Mouse (Mus musculus) C2C12 (cell line): Measurements from ENCODE around the gene Foxn3. TPM values are rescaled to one million over a fixed set of nuclear protein-coding genes. Genes with fewer than 3 reads are reported as not detected.

Experiments
- H3K27me3 ChIP-seq: one replicate; pipeline ENCODE4 v1.6.1; 2011; ENCODE audit not compliant: control insufficient read depth, insufficient read depth, insufficient read length
- H3K36me3 ChIP-seq: one replicate; pipeline ENCODE4 v1.6.1; 2011; ENCODE audit not compliant: control insufficient read depth, insufficient read depth
- H3K4me3 ChIP-seq: one replicate; pipeline ENCODE4 v1.5.1; 2011; ENCODE audit warnings: mild to moderate bottlenecking, control low read depth; ENCODE audit not compliant: poor library complexity, insufficient read depth, severe bottlenecking
- H3K79me2 ChIP-seq: one replicate; pipeline ENCODE4 v1.6.1; 2011; ENCODE audit not compliant: control insufficient read depth, insufficient read depth
- H3K79me3 ChIP-seq: one replicate; pipeline ENCODE4 v1.6.1; 2011; ENCODE audit warnings: low read depth, control low read depth
- H3ac ChIP-seq: one replicate; pipeline ENCODE3; 2011; ENCODE audit warnings: low read depth; ENCODE audit not compliant: control insufficient read depth, insufficient read length
- CEBPB ChIP-seq: IDR thresholded peaks from one replicate; pipeline ENCODE4 v1.6.1; 2011; ENCODE audit warnings: low read depth, mild to moderate bottlenecking, control low read depth, moderate library complexity
- CTCF ChIP-seq: IDR thresholded peaks from one replicate; pipeline ENCODE4 v1.5.1; 2011; ENCODE audit not compliant: control insufficient read depth, insufficient read depth, insufficient read length
- FOSL1 ChIP-seq: IDR thresholded peaks from one replicate; pipeline ENCODE4 v1.8.0; 2011; ENCODE audit warnings: mild to moderate bottlenecking, low read length; ENCODE audit not compliant: poor library complexity, insufficient read depth, severe bottlenecking
- MAX ChIP-seq: IDR thresholded peaks from one replicate; pipeline ENCODE4 v1.6.1; 2011; ENCODE audit warnings: mild to moderate bottlenecking, control low read depth
- MYOD1 ChIP-seq: IDR thresholded peaks from one replicate; pipeline ENCODE4 v1.6.1; 2011; ENCODE audit warnings: low read depth; ENCODE audit not compliant: control insufficient read depth, insufficient read length
- MYOG ChIP-seq: IDR thresholded peaks from one replicate; pipeline ENCODE4 v1.6.1; 2011; ENCODE audit not compliant: control insufficient read depth, insufficient read length; ENCODE audit errors: extremely low read depth
- USF1 ChIP-seq: IDR thresholded peaks from one replicate; pipeline ENCODE4 v1.6.1; 2011; ENCODE audit warnings: low read depth, mild to moderate bottlenecking, control low read depth, moderate library complexity
- polyA plus RNA-seq: library from polyadenylated mRNA; unstranded; fragments of >200 nt; fragmentation: generic; extraction: Trizol; gene quantifications from one replicate; pipeline ENCODE4 v1.2.1, GENCODE M21; 2012; ENCODE audit warnings: missing spikeins

Gene Foxn3
- polyA plus RNA-seq, 1 experiment: 4.2 TPM

GRCm38 (mm10) chr12:99150126-99150525 lies 413.3 kb downstream of the Foxn3 start:
- Histone ChIP-seq H3ac (no peak overlapping the region), H3K79me2 (no peaks in the 10 kb centered on the region), H3K79me3 (no peaks in the 10 kb centered on the region), H3K36me3 (no peaks in the 10 kb centered on the region), H3K4me3 (no peak overlapping the region), H3K27me3 (no peaks in the 10 kb centered on the region)
- TF ChIP-seq MAX (no peak), USF1 (no peak), MYOG (no peak), CEBPB (no peak), FOSL1 (no peak), MYOD1 (no peak)

GRCm38 (mm10) chr12:99149193-99149592 lies 414.2 kb downstream of the Foxn3 start:
- H3K79me3 ChIP-seq: no peaks in the 10 kb centered on the region
- H3K4me3 ChIP-seq: no peak overlapping the region
- TF ChIP-seq MYOD1 (no peak), MYOG (no peak), USF1 (no peak), FOSL1 (no peak), CEBPB (no peak), CTCF (no peak), MAX (no peak)
- no peak overlapping the region for H3ac ChIP-seq
- no peaks in the 10 kb centered on the region for H3K79me2 ChIP-seq
- no peaks in the 10 kb centered on the region for H3K36me3 ChIP-seq
- H3K27me3 ChIP-seq: no peaks in the 10 kb centered on the region
